Mouse (Mus musculus) brain, embryonic 14.5 days (tissue): ENCODE results near the gene Itpr1.

Source experiments
- CTCF ChIP-seq: fragments of 200-500 bp; IDR thresholded peaks from 2 replicates; pipeline ENCODE4 v1.5.1; 2012; ENCODE audit warnings: inconsistent platforms, mild to moderate bottlenecking, moderate library complexity, borderline replicate concordance; ENCODE audit not compliant: insufficient read depth, insufficient read length; ENCODE audit errors: extremely low read depth
- POLR2A ChIP-seq: fragments of 200-500 bp; IDR thresholded peaks from 2 replicates; pipeline ENCODE4 v1.6.1; 2012; ENCODE audit warnings: mild to moderate bottlenecking, inconsistent platforms, borderline replicate concordance; ENCODE audit not compliant: poor library complexity, insufficient read depth, insufficient read length, severe bottlenecking; ENCODE audit errors: extremely low read depth

DNA sequence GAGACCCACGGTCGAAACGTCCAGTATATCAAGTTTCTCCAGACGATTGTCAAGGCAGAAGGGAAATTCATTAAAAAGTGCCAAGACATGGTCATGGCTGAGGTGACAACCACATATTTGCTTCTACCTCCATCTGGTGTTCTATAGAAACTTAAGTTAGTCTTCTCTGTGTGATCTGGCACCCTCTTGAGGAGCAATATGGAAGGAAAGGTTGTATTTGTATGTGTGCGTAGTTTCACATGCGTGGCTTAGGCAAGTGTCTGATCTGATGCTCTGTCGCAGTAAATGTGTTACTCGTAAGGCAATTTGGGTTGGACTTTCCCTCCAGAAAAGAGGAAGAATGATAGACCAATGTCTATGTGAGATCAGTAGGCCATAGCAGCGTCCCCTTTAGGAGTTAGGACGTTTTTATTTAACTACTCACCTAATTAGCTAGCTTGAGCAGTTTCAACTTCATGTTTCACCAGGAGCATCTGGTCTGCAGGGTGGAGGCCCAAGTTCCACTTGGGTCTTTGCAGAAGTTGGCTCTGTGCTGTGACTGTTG lies 188.6 kb downstream of the Itpr1 start:
- TF ChIP-seq CTCF (no peak), POLR2A (no peak)
